Mouse (Mus musculus): ENCODE measurements at regions not wholly inside any gene's neighbourhood (a gene's known extent, or its start where the extent isn't known, plus 50 kb on each side); places are given as distances from the start of the nearest gene placed in this dataset.

- Histone ChIP-seq H3K4me3 (ENCODE audit: insufficient read depth, low read length) (no peak overlapping the region), H3K27ac (ENCODE audit: insufficient read depth, low read length) (no peak overlapping the region), H3K4me1 (ENCODE audit: control insufficient read depth, insufficient read depth, low read length) (peaks cover 5% of the 10 kb centered on the region; the same call in 1 of the 2 replicates)
- TF ChIP-seq CTCF (IDR thresholded peaks at IDR 0.05; ENCODE audit: extremely low read depth, insufficient read depth, low read length): no peak
- TF ChIP-seq POLR2A (IDR thresholded peaks at IDR 0.05; ENCODE audit: extremely low read depth, insufficient read depth, low read length): no peak
Measured at GRCm38 (mm10) chr3:101163991-101164434, 53.9 kb upstream of the Ptgfrn start.

GRCm38 (mm10) chr3:101163160-101163990 is 53.3 kb upstream of the Ptgfrn start:
- Histone ChIP-seq H3K27ac (ENCODE audit: insufficient read depth, low read length) (no peak overlapping the region), H3K4me1 (ENCODE audit: control insufficient read depth, insufficient read depth, low read length) (peaks cover 5% of the 10 kb centered on the region; the same call in 1 of the 2 replicates), H3K4me3 (ENCODE audit: insufficient read depth, low read length) (peak overlapping the region; percentile 14; the same call in 1 of the 2 replicates)
- TF ChIP-seq CTCF (IDR thresholded peaks at IDR 0.05; ENCODE audit: extremely low read depth, insufficient read depth, low read length) (no peak), POLR2A (IDR thresholded peaks at IDR 0.05; ENCODE audit: extremely low read depth, insufficient read depth, low read length) (no peak)

- H3K4me3 ChIP-seq (ENCODE audit: insufficient read depth, low read length): 0 out of 2 replicates have a peak overlapping the region, but pooled peaks have one; percentile 14
- TF ChIP-seq CTCF (IDR thresholded peaks at IDR 0.05; ENCODE audit: extremely low read depth, insufficient read depth, low read length) (no peak), POLR2A (IDR thresholded peaks at IDR 0.05; ENCODE audit: extremely low read depth, insufficient read depth, low read length) (no peak)
- H3K4me1 ChIP-seq (ENCODE audit: control insufficient read depth, insufficient read depth, low read length): peaks cover 5% of the 10 kb centered on the region; the same call in 1 of the 2 replicates
- H3K27ac ChIP-seq (ENCODE audit: insufficient read depth, low read length): no peak overlapping the region
Measured at GRCm38 (mm10) chr3:101162536-101163159, 52.6 kb upstream of the Ptgfrn start.

- H3K27ac ChIP-seq (ENCODE audit: insufficient read depth, low read length): no peak overlapping the region
- TF ChIP-seq CTCF (IDR thresholded peaks at IDR 0.05; ENCODE audit: extremely low read depth, insufficient read depth, low read length) (no peak), POLR2A (IDR thresholded peaks at IDR 0.05; ENCODE audit: extremely low read depth, insufficient read depth, low read length) (no peak)
- no peak overlapping the region for H3K4me3 ChIP-seq (ENCODE audit: insufficient read depth, low read length)
- peaks cover 5% of the 10 kb centered on the region; the same call in 1 of the 2 replicates for H3K4me1 ChIP-seq (ENCODE audit: control insufficient read depth, insufficient read depth, low read length)
Measured at GRCm38 (mm10) chr3:101161941-101162531, 52.0 kb upstream of the Ptgfrn start.

- H3K27ac ChIP-seq (ENCODE audit: insufficient read depth, low read length): no peak overlapping the region
- no peak overlapping the region for H3K4me3 ChIP-seq (ENCODE audit: insufficient read depth, low read length)
- peaks cover 5% of the 10 kb centered on the region; the same call in 1 of the 2 replicates for H3K4me1 ChIP-seq (ENCODE audit: control insufficient read depth, insufficient read depth, low read length)
- TF ChIP-seq POLR2A (IDR thresholded peaks at IDR 0.05; ENCODE audit: extremely low read depth, insufficient read depth, low read length) (no peak), CTCF (IDR thresholded peaks at IDR 0.05; ENCODE audit: extremely low read depth, insufficient read depth, low read length) (no peak)
Measured at GRCm38 (mm10) chr3:101161421-101161940, 51.4 kb upstream of the Ptgfrn start.
